Mouse (Mus musculus) intestine, postnatal 0 days (tissue): Measurements from ENCODE around the gene Vps11. TPM values are rescaled to one million over a fixed set of nuclear protein-coding genes. Genes with fewer than 3 reads are reported as not detected.

Source experiments
- ATAC-seq: fragments of 200-750 bp; cut with Nextera tagmentation; 2 replicates; pipeline ENCODE4 v1.8.0; 2017; ENCODE audit warnings: mild to moderate bottlenecking, moderate TSS enrichment, moderate library complexity
- H3K27ac ChIP-seq: fragments of 300-500 bp; sonication (generic); 2 replicates; pipeline ENCODE4 v1.5.1; 2014; ENCODE audit warnings: mild to moderate bottlenecking, low read depth, low read length, moderate library complexity
- H3K27me3 ChIP-seq: fragments of 300-500 bp; sonication (generic); replicated peaks from 2 replicates; pipeline ENCODE4 v1.6.1; 2014; ENCODE audit warnings: low read length, mixed read lengths; ENCODE audit not compliant: control insufficient read depth, insufficient read depth
- H3K36me3 ChIP-seq: fragments of 300-500 bp; sonication (generic); 2 replicates; pipeline ENCODE4 v1.6.1; 2014; ENCODE audit warnings: mild to moderate bottlenecking, moderate library complexity; ENCODE audit not compliant: control insufficient read depth, insufficient read depth
- H3K4me1 ChIP-seq: fragments of 300-500 bp; sonication (generic); replicated peaks from 2 replicates; pipeline ENCODE4 v1.6.1; 2014; ENCODE audit warnings: antibody characterized with exemption, low read length, mixed read lengths; ENCODE audit not compliant: control insufficient read depth, insufficient read depth
- H3K4me2 ChIP-seq: fragments of 300-500 bp; sonication (generic); replicated peaks from 2 replicates; pipeline ENCODE4 v1.6.1; 2014; ENCODE audit warnings: low read depth, mild to moderate bottlenecking, moderate library complexity
- H3K4me3 ChIP-seq: fragments of 300-500 bp; sonication (generic); 2 replicates; pipeline ENCODE4 v1.5.1; 2014; ENCODE audit warnings: low read depth, low read length
- H3K9ac ChIP-seq: fragments of 300-500 bp; sonication (generic); 2 replicates; pipeline ENCODE4 v1.6.1; 2014; ENCODE audit warnings: mild to moderate bottlenecking, low read depth, low read length
- H3K9me3 ChIP-seq: fragments of 300-500 bp; sonication (generic); 2 replicates; pipeline ENCODE4 v1.6.1; 2016; ENCODE audit warnings: mixed run types; ENCODE audit not compliant: control insufficient read depth
- CTCF ChIP-seq: sonication (generic); IDR thresholded peaks from 2 replicates; pipeline ENCODE4 v1.5.1; 2016; ENCODE audit warnings: low read depth, mild to moderate bottlenecking, control low read depth, antibody characterized with exemption, moderate library complexity
- WGBS: fragments of 180-500 bp; shearing (Covaris S2); extraction: QIAGEN DNeasy Blood & Tissue Kit; methylation state at CpG from one replicate; pipeline ENCODE4 v1.1.7; 2014; 5-methylcytosine and 5-hydroxymethylcytosine counted together
- polyA plus RNA-seq: library from polyadenylated mRNA; unstranded; fragments of >200 nt; fragmentation: Nextera tagmentation; extraction: Ambion mirVana; gene quantifications from 2 replicates; pipeline ENCODE4 v1.2.1, GENCODE M21; 2015

The Vps11 gene
- polyA plus RNA-seq, 1 experiment from 2014 or later: 27.4 TPM

- H3K4me1 ChIP-seq: no peaks in the 10 kb centered on the region
- no peaks in the 10 kb centered on the region for H3K27me3 ChIP-seq
- no peak overlapping the region for H3K4me2 ChIP-seq
- peaks cover 40% of the 10 kb centered on the region for H3K36me3 ChIP-seq
- no peak for ATAC-seq
- 90% methylated on average over 6 of the region's 6 CpGs for WGBS
- no peak for TF ChIP-seq CTCF
- no peaks in the 10 kb centered on the region for H3K9me3 ChIP-seq
- no peak overlapping the region for H3K9ac ChIP-seq
- H3K27ac ChIP-seq: no peak overlapping the region
- H3K4me3 ChIP-seq: no peak overlapping the region
Measured at GRCm38 (mm10) chr9:44345570-44346433, 15.7 kb downstream of the Vps11 start.

- H3K36me3 ChIP-seq: peaks cover 36% of the 10 kb centered on the region
- under 1% methylated on average over 39 of the region's 39 CpGs for WGBS
- peak within 1 kb of the TSS; percentile 83 for H3K4me2 ChIP-seq
- H3K27me3 ChIP-seq: no peaks in the 10 kb centered on the region
- no peaks in the 10 kb centered on the region for H3K9me3 ChIP-seq
- H3K9ac ChIP-seq: peak within 1 kb of the TSS; percentile 75
- no peaks in the 10 kb centered on the region for H3K4me1 ChIP-seq
- peak within 1 kb of the TSS; percentile 86 for H3K4me3 ChIP-seq
- H3K27ac ChIP-seq: peak within 1 kb of the TSS; percentile 95
- TF ChIP-seq CTCF: no peak
- ATAC-seq: peak; percentile 93
Measured at GRCm38 (mm10) chr9:44343781-44344421, 17.6 kb downstream of the Vps11 start, which contains the start of gene Hmbs. Gene Hmbs (minus strand): TSS chr9:44344228.

- Histone ChIP-seq H3K4me1 (no peaks in the 10 kb centered on the region), H3K4me3 (peak overlapping the region; percentile 86), H3K36me3 (peaks cover 34% of the 10 kb centered on the region), H3K27me3 (no peaks in the 10 kb centered on the region), H3K9me3 (no peaks in the 10 kb centered on the region), H3K4me2 (peak overlapping the region; percentile 83), H3K9ac (peak overlapping the region; percentile 75), H3K27ac (peak overlapping the region; percentile 95)
- TF ChIP-seq CTCF: no peak
- 2% methylated on average over 6 of the region's 6 CpGs for WGBS
- ATAC-seq: 0 out of 2 replicates have a peak, but pooled peaks have one; percentile 1
Measured at GRCm38 (mm10) chr9:44343290-44343689, 18.2 kb downstream of the Vps11 start.

- H3K4me3 ChIP-seq: no peak overlapping the region
- no peak for ATAC-seq
- H3K9ac ChIP-seq: no peak overlapping the region; the same call in 1 of the 2 replicates
- no peaks in the 10 kb centered on the region for H3K27me3 ChIP-seq
- 60% methylated on average over 1 of the region's 1 CpGs for WGBS
- no peaks in the 10 kb centered on the region for H3K4me1 ChIP-seq
- peaks cover 28% of the 10 kb centered on the region; the same call in 1 of the 2 replicates for H3K36me3 ChIP-seq
- peak overlapping the region; percentile 83 for H3K4me2 ChIP-seq
- H3K9me3 ChIP-seq: no peaks in the 10 kb centered on the region
- TF ChIP-seq CTCF: no peak
- no peak overlapping the region for H3K27ac ChIP-seq
Measured at GRCm38 (mm10) chr9:44342605-44343004, 18.9 kb downstream of the Vps11 start.

GRCm38 (mm10) chr9:44342173-44342572 lies 19.3 kb downstream of the Vps11 start:
- Histone ChIP-seq H3K9me3 (no peaks in the 10 kb centered on the region), H3K27me3 (no peaks in the 10 kb centered on the region), H3K36me3 (peaks cover 23% of the 10 kb centered on the region; the same call in 1 of the 2 replicates), H3K4me1 (no peaks in the 10 kb centered on the region), H3K27ac (no peak overlapping the region), H3K4me3 (no peak overlapping the region), H3K9ac (no peak overlapping the region), H3K4me2 (no peak overlapping the region)
- WGBS: 68% methylated on average over 3 of the region's 3 CpGs
- TF ChIP-seq CTCF: no peak
- ATAC-seq: no peak

GRCm38 (mm10) chr9:44341487-44341886 lies 20.0 kb downstream of the Vps11 start:
- Histone ChIP-seq H3K9me3 (no peaks in the 10 kb centered on the region), H3K4me3 (no peak overlapping the region), H3K4me2 (no peak overlapping the region), H3K4me1 (no peaks in the 10 kb centered on the region), H3K36me3 (peaks cover 22% of the 10 kb centered on the region; the same call in 1 of the 2 replicates), H3K9ac (no peak overlapping the region), H3K27me3 (no peaks in the 10 kb centered on the region), H3K27ac (no peak overlapping the region; the same call in 1 of the 2 replicates)
- TF ChIP-seq CTCF: no peak
- 93% methylated on average over 5 of the region's 5 CpGs for whole genome bisulfite sequencing
- no peak for ATAC-seq
